Mouse (Mus musculus): ENCODE measurements around the gene Ermp1. TPM values are rescaled to one million over a fixed set of nuclear protein-coding genes. Genes with fewer than 3 reads are reported as not detected.

Gene Ermp1
- polyA plus RNA-seq, 1 experiment, result 8.8 TPM

DNA sequence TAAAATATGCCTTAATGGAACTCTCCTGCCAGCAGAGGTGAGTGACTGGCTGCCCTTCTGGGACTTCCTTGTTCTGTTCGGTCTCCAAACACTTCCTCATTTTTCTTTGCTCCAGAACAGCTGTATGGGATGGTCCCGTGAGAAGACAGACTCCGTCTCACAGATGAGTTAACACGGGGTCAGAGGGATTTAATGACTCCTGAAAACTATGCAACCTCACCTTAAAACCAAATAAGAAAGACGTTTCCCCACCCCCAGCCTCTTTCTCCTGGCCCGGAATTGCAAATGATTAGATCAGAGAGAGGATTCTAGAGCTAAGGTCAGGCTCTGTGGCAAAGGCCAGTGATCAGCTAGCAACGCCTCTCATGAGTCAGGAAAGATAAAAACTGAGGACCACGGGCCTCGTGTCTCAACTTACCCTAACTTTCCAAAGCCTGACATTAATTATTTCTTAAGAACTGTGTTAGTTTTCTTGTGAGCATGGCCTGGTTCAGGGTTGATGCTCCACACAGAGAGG lies 27.4 kb upstream of the Ermp1 start:
- TF ChIP-seq CEBPB (IDR thresholded peaks at IDR 0.05; ENCODE audit: low read depth), result no peak
- TF ChIP-seq FOSL1 (IDR thresholded peaks at IDR 0.05; ENCODE audit: insufficient read depth, low read length, poor library complexity, severe bottlenecking), result no peak
- Histone ChIP-seq H3K79me2 (ENCODE audit: control insufficient read depth, insufficient read depth) (no peaks in the 10 kb centered on the region), H3K36me3 (ENCODE audit: control insufficient read depth, insufficient read depth) (no peaks in the 10 kb centered on the region), H3ac (ENCODE audit: control insufficient read depth, insufficient read length, low read depth) (no peak overlapping the region), H3K4me3 (ENCODE audit: insufficient read depth, poor library complexity, severe bottlenecking) (no peak overlapping the region), H3K79me3 (ENCODE audit: low read depth) (no peaks in the 10 kb centered on the region), H3K27me3 (ENCODE audit: control insufficient read depth, insufficient read depth, insufficient read length) (no peaks in the 10 kb centered on the region)

DNA sequence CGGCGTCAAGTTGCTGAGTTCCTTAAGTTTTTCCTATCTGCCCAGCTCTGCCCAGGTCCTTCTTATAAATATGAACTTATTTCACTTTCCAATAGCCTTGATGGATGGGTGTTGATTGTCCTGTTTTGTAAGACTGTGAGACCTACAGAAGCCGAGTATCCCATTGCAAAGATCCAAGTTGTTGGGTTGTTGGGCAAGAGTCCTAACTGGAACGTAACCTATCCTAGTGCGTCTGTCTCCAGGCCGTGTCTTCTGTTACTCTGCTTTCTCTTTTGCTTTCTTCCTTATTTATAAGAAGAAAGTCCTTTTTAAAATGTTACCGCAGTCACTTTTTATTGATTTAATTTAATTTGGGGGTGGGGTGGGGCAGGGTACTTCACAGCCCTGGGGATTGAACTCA lies 26.7 kb upstream of the Ermp1 start:
- Histone ChIP-seq H3K4me3 (ENCODE audit: insufficient read depth, poor library complexity, severe bottlenecking) (no peak overlapping the region), H3K27me3 (ENCODE audit: control insufficient read depth, insufficient read depth, insufficient read length) (no peaks in the 10 kb centered on the region)
- TF ChIP-seq MYOD1 (IDR thresholded peaks at IDR 0.05; ENCODE audit: control insufficient read depth, insufficient read length, low read depth) (no peak), USF1 (IDR thresholded peaks at IDR 0.05; ENCODE audit: low read depth) (no peak), MYOG (IDR thresholded peaks at IDR 0.05; ENCODE audit: control insufficient read depth, extremely low read depth, insufficient read length) (no peak), CEBPB (IDR thresholded peaks at IDR 0.05; ENCODE audit: low read depth) (no peak), CTCF (IDR thresholded peaks at IDR 0.05; ENCODE audit: control insufficient read depth, insufficient read depth, insufficient read length) (no peak), MAX (IDR thresholded peaks at IDR 0.05) (no peak), FOSL1 (IDR thresholded peaks at IDR 0.05; ENCODE audit: insufficient read depth, low read length, poor library complexity, severe bottlenecking) (no peak)

GRCm38 (mm10) chr19:29672660-29673059 lies 24.4 kb upstream of the Ermp1 start:
- no peaks in the 10 kb centered on the region for H3K36me3 ChIP-seq (ENCODE audit: control insufficient read depth, insufficient read depth)
- no peak for TF ChIP-seq FOSL1 (IDR thresholded peaks at IDR 0.05; ENCODE audit: insufficient read depth, low read length, poor library complexity, severe bottlenecking)
- no peak for TF ChIP-seq CEBPB (IDR thresholded peaks at IDR 0.05; ENCODE audit: low read depth)
- TF ChIP-seq MAX (IDR thresholded peaks at IDR 0.05), result no peak
- TF ChIP-seq CTCF (IDR thresholded peaks at IDR 0.05; ENCODE audit: control insufficient read depth, insufficient read depth, insufficient read length), result no peak
- TF ChIP-seq MYOG (IDR thresholded peaks at IDR 0.05; ENCODE audit: control insufficient read depth, extremely low read depth, insufficient read length), result no peak
- TF ChIP-seq USF1 (IDR thresholded peaks at IDR 0.05; ENCODE audit: low read depth), result no peak
- no peak for TF ChIP-seq MYOD1 (IDR thresholded peaks at IDR 0.05; ENCODE audit: control insufficient read depth, insufficient read length, low read depth)
- H3K27me3 ChIP-seq (ENCODE audit: control insufficient read depth, insufficient read depth, insufficient read length), result no peaks in the 10 kb centered on the region
- H3K4me3 ChIP-seq (ENCODE audit: insufficient read depth, poor library complexity, severe bottlenecking), result no peak overlapping the region
- H3K79me2 ChIP-seq (ENCODE audit: control insufficient read depth, insufficient read depth), result no peaks in the 10 kb centered on the region
- no peaks in the 10 kb centered on the region for H3K79me3 ChIP-seq (ENCODE audit: low read depth)
- no peak overlapping the region for H3ac ChIP-seq (ENCODE audit: control insufficient read depth, insufficient read length, low read depth)

More for the DNA sequence above, 26.7 kb upstream of the Ermp1 start:
- H3K79me2 ChIP-seq (ENCODE audit: control insufficient read depth, insufficient read depth), result no peaks in the 10 kb centered on the region
- no peak overlapping the region for H3ac ChIP-seq (ENCODE audit: control insufficient read depth, insufficient read length, low read depth)
- no peaks in the 10 kb centered on the region for H3K36me3 ChIP-seq (ENCODE audit: control insufficient read depth, insufficient read depth)
- no peaks in the 10 kb centered on the region for H3K79me3 ChIP-seq (ENCODE audit: low read depth)

DNA sequence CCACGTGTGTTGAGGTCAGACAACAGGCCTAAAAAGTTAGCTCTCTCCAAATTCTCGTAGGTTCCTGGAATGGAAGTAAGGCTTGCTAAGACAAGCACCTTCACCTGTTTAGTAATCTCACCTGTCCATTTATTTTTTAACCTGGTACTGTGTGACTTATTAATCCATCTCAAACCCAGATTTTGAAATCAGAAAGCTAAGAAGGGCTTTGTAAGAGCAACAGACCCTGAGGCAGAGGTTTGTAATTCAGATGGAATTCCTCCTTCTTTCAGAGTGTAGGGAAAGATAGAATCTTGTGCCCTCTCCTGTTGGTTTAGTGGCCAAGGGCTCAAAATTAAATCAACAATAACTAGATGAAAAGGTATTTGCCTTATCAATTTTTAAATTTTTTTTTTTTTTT lies 22.9 kb upstream of the Ermp1 start:
- Histone ChIP-seq H3K4me3 (ENCODE audit: insufficient read depth, poor library complexity, severe bottlenecking) (no peak overlapping the region), H3K27me3 (ENCODE audit: control insufficient read depth, insufficient read depth, insufficient read length) (no peaks in the 10 kb centered on the region), H3K36me3 (ENCODE audit: control insufficient read depth, insufficient read depth) (no peaks in the 10 kb centered on the region), H3K79me3 (ENCODE audit: low read depth) (no peaks in the 10 kb centered on the region), H3ac (ENCODE audit: control insufficient read depth, insufficient read length, low read depth) (no peak overlapping the region), H3K79me2 (ENCODE audit: control insufficient read depth, insufficient read depth) (no peaks in the 10 kb centered on the region)
- TF ChIP-seq CTCF (IDR thresholded peaks at IDR 0.05; ENCODE audit: control insufficient read depth, insufficient read depth, insufficient read length) (no peak), CEBPB (IDR thresholded peaks at IDR 0.05; ENCODE audit: low read depth) (no peak), MYOG (IDR thresholded peaks at IDR 0.05; ENCODE audit: control insufficient read depth, extremely low read depth, insufficient read length) (no peak), MAX (IDR thresholded peaks at IDR 0.05) (no peak), MYOD1 (IDR thresholded peaks at IDR 0.05; ENCODE audit: control insufficient read depth, insufficient read length, low read depth) (no peak), FOSL1 (IDR thresholded peaks at IDR 0.05; ENCODE audit: insufficient read depth, low read length, poor library complexity, severe bottlenecking) (no peak), USF1 (IDR thresholded peaks at IDR 0.05; ENCODE audit: low read depth) (no peak)

DNA sequence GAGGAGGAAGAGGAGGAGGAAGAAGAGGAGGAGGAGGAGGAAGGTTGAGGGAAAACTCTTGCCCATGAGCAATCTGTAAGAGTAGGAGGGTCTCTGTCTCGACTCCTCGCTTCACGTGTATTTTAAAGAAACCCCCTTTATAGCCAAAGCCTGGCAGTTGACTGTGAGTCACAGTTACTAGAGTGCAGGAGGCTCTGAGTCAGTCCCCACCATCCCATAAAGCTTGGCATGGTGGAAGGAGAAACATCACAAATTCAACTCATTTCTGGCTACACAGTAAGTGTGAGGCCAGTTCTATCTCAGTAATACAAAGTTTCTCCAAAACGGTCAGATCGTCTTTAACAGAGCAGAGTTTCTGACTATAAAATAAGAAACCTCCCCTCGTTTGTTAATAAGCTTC lies 22.0 kb upstream of the Ermp1 start:
- TF ChIP-seq CEBPB (IDR thresholded peaks at IDR 0.05; ENCODE audit: low read depth), result no peak
- TF ChIP-seq MYOD1 (IDR thresholded peaks at IDR 0.05; ENCODE audit: control insufficient read depth, insufficient read length, low read depth), result no peak
- no peak for TF ChIP-seq FOSL1 (IDR thresholded peaks at IDR 0.05; ENCODE audit: insufficient read depth, low read length, poor library complexity, severe bottlenecking)
- TF ChIP-seq CTCF (IDR thresholded peaks at IDR 0.05; ENCODE audit: control insufficient read depth, insufficient read depth, insufficient read length), result no peak
- TF ChIP-seq MAX (IDR thresholded peaks at IDR 0.05), result no peak
- TF ChIP-seq USF1 (IDR thresholded peaks at IDR 0.05; ENCODE audit: low read depth), result no peak
- TF ChIP-seq MYOG (IDR thresholded peaks at IDR 0.05; ENCODE audit: control insufficient read depth, extremely low read depth, insufficient read length), result no peak
- no peaks in the 10 kb centered on the region for H3K27me3 ChIP-seq (ENCODE audit: control insufficient read depth, insufficient read depth, insufficient read length)
- no peak overlapping the region for H3ac ChIP-seq (ENCODE audit: control insufficient read depth, insufficient read length, low read depth)
- H3K79me2 ChIP-seq (ENCODE audit: control insufficient read depth, insufficient read depth), result no peaks in the 10 kb centered on the region
- no peaks in the 10 kb centered on the region for H3K79me3 ChIP-seq (ENCODE audit: low read depth)
- no peaks in the 10 kb centered on the region for H3K36me3 ChIP-seq (ENCODE audit: control insufficient read depth, insufficient read depth)
- H3K4me3 ChIP-seq (ENCODE audit: insufficient read depth, poor library complexity, severe bottlenecking), result no peak overlapping the region

- Histone ChIP-seq H3K4me3 (ENCODE audit: insufficient read depth, poor library complexity, severe bottlenecking) (no peak overlapping the region), H3K36me3 (ENCODE audit: control insufficient read depth, insufficient read depth) (no peaks in the 10 kb centered on the region), H3ac (ENCODE audit: control insufficient read depth, insufficient read length, low read depth) (no peak overlapping the region), H3K79me3 (ENCODE audit: low read depth) (no peaks in the 10 kb centered on the region), H3K79me2 (ENCODE audit: control insufficient read depth, insufficient read depth) (no peaks in the 10 kb centered on the region), H3K27me3 (ENCODE audit: control insufficient read depth, insufficient read depth, insufficient read length) (no peaks in the 10 kb centered on the region)
- no peak for TF ChIP-seq CTCF (IDR thresholded peaks at IDR 0.05; ENCODE audit: control insufficient read depth, insufficient read depth, insufficient read length)
- TF ChIP-seq USF1 (IDR thresholded peaks at IDR 0.05; ENCODE audit: low read depth), result no peak
- no peak for TF ChIP-seq FOSL1 (IDR thresholded peaks at IDR 0.05; ENCODE audit: insufficient read depth, low read length, poor library complexity, severe bottlenecking)
- TF ChIP-seq CEBPB (IDR thresholded peaks at IDR 0.05; ENCODE audit: low read depth), result no peak
- TF ChIP-seq MAX (IDR thresholded peaks at IDR 0.05), result no peak
- no peak for TF ChIP-seq MYOG (IDR thresholded peaks at IDR 0.05; ENCODE audit: control insufficient read depth, extremely low read depth, insufficient read length)
- no peak for TF ChIP-seq MYOD1 (IDR thresholded peaks at IDR 0.05; ENCODE audit: control insufficient read depth, insufficient read length, low read depth)
Measured at GRCm38 (mm10) chr19:29668135-29668534, 19.9 kb upstream of the Ermp1 start.

All from C2C12 (cell line).